Mouse (Mus musculus) kidney, postnatal 14 days (tissue): ENCODE results near the gene Usb1.
A peak's percentile ranks its signal among the peaks of the same experiment; 100 is the strongest.

Experiments used
- DNase-seq: peaks from one replicate; pipeline ENCODE4 v3.0.0; 2022; ENCODE audit warnings: mixed read lengths

Gene Usb1

DNA sequence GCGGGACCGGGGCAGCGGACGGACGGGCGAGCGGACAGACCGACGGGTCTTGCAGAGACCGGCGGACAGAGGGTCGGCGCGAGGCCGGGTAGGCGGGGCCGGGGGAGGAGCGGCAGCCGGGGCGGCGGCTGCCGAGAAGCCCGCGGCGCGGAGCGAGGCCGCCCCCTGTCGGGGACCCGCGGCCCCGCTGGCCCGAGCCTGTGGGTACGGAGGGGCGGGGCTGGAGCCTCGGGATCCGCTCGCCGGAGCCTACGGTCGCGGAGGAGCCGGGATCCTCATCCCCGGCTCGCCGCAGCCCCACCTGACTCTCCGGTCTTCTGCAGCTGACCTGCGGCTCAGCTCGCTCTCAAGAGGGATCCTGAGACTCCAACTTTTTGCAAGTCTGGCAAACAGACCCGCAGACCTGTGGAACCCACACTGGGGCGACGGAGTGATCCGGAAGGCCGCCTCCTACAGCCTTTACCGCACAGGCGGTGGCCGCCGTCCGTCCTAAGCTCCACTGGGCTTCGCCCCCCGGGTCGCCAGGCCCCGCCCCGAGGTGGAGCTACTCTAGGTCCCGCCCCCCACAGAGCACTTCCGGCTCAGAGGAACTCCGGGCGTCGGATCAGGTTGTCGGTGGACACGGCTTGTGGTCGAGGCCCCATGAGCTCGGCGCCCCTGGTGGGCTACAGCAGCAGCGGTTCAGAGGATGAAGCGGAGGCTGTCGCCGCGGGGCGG lies at the start of gene Usb1, which contains the start of gene Zfp319:
TSS of gene Usb1 (plus strand) at position 565 of the 717 bp plus-strand sequence.
TSS of gene Zfp319 (minus strand) at position 231 of the 717 bp plus-strand sequence.
- DNase-seq: peak; percentile 96

GRCm38 (mm10) chr8:95289066-95289650 lies 42.9 kb upstream of the Usb1 start:
- no peak for DNase-seq

DNA sequence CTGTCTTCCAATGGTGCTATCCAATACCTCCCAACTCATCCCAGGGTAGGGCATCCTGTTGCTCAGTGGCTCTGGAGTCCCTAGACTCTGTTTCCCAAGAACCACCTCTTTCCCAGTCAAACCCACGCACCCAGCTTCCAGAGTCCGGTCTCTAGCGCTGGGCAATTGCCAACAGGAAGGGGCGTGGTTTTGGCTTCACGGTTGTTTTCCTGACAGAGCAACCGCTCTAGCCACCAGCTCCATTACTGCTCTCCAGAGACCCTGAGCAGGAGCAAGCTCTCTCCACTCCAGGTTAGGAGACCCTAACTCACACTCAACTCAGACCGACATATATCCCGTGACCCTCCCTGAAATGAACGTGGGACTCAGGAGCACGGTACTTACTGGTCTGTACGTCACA lies 38.9 kb upstream of the Usb1 start:
- peak; percentile 93 for DNase-seq

GRCm38 (mm10) chr8:95293891-95294290 lies 38.2 kb upstream of the Usb1 start:
- peak; percentile 68 for DNase-seq

DNA sequence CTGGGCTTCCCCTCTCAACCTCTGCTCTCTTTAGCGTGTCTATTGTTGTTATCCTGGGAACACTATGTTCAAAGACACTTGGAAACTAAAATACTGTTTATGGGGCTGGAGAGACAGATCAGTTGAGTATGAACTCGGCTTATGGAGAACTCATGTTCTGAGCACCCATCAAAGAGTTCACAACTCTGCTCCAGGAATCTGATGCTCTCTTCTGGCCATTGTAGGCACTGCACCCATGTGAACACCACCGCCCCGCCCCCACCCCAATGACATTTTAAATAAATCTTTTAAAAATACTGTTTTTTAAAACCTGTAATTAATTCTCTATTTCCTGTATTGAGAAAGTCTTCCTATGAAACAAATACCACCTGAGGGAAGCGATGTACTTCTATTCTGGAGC lies 29.7 kb upstream of the Usb1 start:
- DNase-seq: peak; percentile 53

GRCm38 (mm10) chr8:95305526-95305925 lies 26.6 kb upstream of the Usb1 start:
- DNase-seq: no peak

GRCm38 (mm10) chr8:95306431-95306830 lies 25.7 kb upstream of the Usb1 start, which contains the start of gene Cngb1:
Cngb1 (minus strand) TSS chr8:95306585.
- no peak for DNase-seq

GRCm38 (mm10) chr8:95310342-95310970 lies 21.6 kb upstream of the Usb1 start, which contains the start of gene Tepp:
Tepp (plus strand) TSS chr8:95310566.
- no peak for DNase-seq

DNA sequence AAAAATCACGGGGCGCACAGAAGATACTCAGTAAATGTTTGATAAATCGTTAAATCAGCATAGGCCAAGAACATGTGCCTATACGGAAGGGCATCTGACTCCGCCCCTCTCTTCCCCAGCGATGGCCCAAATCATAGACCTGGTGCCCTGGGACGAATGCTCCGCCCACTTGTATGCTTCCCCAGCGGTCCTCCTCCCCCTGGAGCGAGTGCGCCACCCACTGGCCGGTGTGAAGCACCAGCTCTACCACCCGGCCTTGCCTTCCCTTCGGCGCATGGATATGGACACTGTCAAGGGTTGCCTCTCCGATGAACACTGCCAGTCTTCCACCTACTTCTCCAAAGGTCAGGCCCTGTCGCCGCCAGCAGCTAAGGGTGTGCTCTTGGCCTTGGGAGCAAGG lies 19.2 kb upstream of the Usb1 start:
- no peak for DNase-seq

GRCm38 (mm10) chr8:95313857-95314256 lies 18.2 kb upstream of the Usb1 start:
- DNase-seq: no peak

GRCm38 (mm10) chr8:95314707-95315106 lies 17.4 kb upstream of the Usb1 start:
- no peak for DNase-seq

DNA sequence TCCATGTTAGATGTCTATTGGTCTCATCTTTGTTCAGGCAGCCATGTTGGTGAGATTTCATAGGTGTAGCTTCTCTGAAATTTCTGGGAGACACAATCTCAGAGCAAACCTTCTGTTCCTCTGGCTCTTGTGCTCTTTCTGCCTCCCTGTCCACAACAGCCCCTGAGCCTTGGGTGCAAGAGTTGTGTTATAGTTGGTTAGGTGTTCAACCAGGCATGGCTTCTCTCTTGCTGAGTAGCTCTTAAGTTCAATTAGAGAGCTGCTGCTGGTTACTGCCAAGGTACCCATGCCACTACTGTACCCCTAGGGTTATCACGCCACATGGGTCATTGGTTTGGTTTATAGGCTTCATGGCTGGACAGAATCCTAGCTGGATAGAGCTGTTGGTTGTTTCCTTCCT lies 16.7 kb upstream of the Usb1 start:
- no peak for DNase-seq

- DNase-seq: peak; percentile 87
Observed at GRCm38 (mm10) chr8:95320224-95321139, 11.6 kb upstream of the Usb1 start.

- DNase-seq: no peak
Observed at GRCm38 (mm10) chr8:95323201-95323600, 8.9 kb upstream of the Usb1 start.

- DNase-seq: no peak
Observed at GRCm38 (mm10) chr8:95324646-95325045, 7.4 kb upstream of the Usb1 start.

DNA sequence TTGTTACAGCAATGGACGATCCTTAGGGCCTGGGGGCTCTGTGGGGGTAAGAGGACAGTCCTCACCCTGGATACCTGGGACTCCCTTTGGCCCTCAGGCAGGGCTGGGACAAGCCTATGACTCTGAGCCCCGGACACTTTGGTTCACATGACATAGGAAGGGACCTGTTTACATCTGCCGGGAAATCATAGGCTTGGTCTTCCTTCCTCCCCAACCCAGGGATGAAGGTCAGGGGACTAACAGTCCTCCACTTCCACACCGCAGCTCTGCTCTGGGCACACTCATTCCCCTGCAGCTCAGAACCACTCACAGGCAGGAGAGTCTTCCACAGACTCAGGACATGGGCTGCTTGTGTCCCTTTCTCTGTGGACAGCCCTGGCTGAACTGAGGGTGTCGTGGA lies 5.3 kb upstream of the Usb1 start:
- DNase-seq: no peak

DNA sequence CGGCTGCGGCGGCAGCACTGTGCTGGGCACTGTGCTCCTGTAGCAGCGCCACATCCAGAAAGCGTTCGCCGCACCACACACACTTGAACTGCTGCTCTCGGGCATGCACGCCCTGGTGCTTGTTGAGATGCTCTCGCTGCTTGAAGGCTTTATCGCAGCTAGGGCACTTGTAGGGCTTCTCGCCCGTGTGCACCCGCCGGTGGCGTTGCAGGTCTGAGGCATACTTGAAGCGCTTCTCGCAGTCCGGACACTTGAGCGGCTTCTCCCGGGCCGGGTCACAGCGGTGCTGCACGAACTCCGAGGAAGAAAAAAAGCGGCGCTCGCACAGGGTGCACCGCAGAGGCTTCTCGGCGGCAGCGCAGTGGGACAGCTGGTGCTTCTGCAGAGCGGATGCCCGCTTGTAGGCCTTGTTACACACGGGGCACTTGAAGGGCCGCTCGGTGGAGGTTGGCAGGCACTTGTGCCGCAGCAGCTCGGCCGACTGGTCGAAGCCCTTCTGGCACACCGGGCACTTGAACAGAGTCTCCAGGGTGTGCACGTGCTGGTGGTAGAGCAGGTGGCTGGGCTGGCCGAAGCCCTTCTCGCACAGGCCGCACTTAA lies 4.1 kb upstream of the Usb1 start:
- DNase-seq: no peak

DNA sequence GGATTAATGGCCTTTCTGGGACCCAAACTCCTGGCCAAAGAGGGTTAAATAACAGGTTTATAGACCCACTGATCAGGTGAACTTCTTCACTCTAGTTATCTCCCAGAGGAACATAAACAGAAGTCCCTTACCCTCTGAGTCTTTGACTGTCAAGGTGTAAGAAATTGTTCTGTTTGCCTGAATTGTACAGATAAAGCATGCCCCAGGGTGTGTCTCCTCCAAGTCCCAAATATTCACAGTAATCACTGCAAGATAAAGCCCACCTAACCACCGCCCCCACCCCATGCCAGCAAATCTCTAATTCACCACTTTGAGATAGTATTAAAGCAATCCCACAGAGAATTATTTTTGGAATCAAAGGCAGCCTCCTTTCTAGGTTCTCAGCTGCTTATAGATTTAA lies 1.7 kb upstream of the Usb1 start:
- no peak for DNase-seq

DNA sequence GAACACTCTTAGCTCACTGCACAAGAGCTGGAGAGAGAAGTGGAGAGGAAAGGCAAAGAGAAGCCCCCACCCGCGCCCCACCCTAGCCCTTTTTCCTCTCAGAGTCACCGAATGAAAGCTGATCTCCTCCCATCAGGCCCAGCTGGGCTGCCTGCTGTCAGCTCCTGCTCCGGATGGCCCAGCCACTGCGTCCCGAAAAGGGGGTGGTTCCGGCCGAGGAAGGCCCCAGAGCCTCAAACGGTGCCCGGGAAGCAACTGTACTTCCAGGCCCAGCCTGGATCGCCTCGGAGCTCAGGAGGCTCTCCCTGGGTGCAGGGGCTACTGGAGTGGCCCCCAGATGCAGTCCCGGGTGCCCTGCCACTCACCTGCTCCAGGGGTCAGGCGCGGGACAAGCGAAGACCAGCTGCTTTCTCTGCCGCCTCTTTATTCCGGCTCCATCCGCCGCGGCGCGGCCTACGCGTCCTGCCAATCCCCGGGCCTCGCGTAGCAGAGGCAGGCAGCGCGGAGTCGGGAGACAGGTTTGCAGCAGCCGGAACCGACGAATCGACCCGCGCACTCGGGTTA lies 846 bp upstream of the Usb1 start:
- no peak for DNase-seq

- peak; percentile 34 for DNase-seq
Observed at GRCm38 (mm10) chr8:95332437-95333199, 534 bp downstream of the Usb1 start.

DNA sequence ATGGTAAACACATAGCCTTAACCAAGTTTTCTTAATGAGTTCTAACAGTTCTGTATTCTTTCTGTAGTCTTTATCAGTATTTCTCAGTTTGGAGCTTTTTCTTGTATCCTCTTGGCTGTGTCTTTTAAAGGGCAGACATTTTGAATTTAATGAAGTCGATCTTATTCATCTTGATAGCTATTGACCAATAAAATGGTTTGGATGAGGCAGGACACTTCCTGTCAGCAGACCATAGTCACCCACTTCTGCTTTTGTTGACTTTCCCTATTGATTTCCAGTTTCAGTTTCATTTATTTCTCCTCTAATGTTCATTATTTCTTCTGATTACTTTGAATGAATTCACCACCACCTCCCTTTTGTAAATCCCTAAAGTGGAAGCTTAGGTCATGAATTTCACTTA lies 3.6 kb downstream of the Usb1 start:
- DNase-seq: no peak
